Mouse (Mus musculus): ENCODE measurements around the gene Fga. TPM values are rescaled to one million over a fixed set of nuclear protein-coding genes. Genes with fewer than 3 reads are reported as not detected.
A peak's percentile ranks its signal among the peaks of the same experiment; 100 is the strongest.

Fga gene
- total RNA-seq, 2 experiments from 2014 or later = not detected

- no peak for DNase-seq (ENCODE audit: low spot score in 2 of 2)
- TF ChIP-seq CTCF (conservative IDR thresholded peaks at IDR 0.05) = no peak
- no peak overlapping the region for H3K4me3 ChIP-seq
- H3K27ac ChIP-seq = no peak overlapping the region
Observed at GRCm38 (mm10) chr3:83039666-83040065, 13.8 kb downstream of the Fga start.

GRCm38 (mm10) chr3:83042451-83042850 lies 16.6 kb downstream of the Fga start:
- no peak for DNase-seq (ENCODE audit: low spot score in 2 of 2)
- Histone ChIP-seq H3K27ac (no peak overlapping the region), H3K4me3 (no peak overlapping the region)
- TF ChIP-seq CTCF (conservative IDR thresholded peaks at IDR 0.05) = no peak

GRCm38 (mm10) chr3:83046649-83047048 lies 20.8 kb downstream of the Fga start:
- Histone ChIP-seq H3K4me3 (no peak overlapping the region), H3K27ac (no peak overlapping the region)
- DNase-seq (ENCODE audit: low spot score in 2 of 2) = no peak
- no peak for TF ChIP-seq CTCF (conservative IDR thresholded peaks at IDR 0.05)

DNA sequence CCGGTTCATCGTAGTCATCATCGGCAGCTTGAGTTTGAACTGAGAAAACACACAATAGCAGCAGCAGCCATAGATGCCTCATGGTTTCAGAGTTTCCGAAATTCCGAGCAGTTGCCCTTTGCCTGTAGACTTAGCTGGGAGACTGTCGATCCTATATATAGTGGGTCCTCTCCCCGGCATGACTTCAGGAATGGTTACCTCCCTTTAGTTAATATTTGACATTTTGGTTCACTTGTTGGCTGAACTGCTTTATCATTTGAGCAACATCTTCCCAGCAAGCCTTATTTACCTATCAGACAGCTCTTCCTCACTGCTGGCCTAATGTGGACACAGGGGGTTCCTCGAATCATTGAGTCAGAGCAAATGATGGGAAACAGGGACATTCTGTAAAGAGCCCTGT lies 23.8 kb downstream of the Fga start, which contains the start of gene Fgb:
Fgb (minus strand) TSS at position 184 of the 400 bp plus-strand sequence.
- H3K27ac ChIP-seq = no peak within 1 kb of the TSS
- TF ChIP-seq CTCF (conservative IDR thresholded peaks at IDR 0.05) = no peak
- no peak for DNase-seq (ENCODE audit: low spot score in 2 of 2)
- no peak within 1 kb of the TSS for H3K4me3 ChIP-seq

DNA sequence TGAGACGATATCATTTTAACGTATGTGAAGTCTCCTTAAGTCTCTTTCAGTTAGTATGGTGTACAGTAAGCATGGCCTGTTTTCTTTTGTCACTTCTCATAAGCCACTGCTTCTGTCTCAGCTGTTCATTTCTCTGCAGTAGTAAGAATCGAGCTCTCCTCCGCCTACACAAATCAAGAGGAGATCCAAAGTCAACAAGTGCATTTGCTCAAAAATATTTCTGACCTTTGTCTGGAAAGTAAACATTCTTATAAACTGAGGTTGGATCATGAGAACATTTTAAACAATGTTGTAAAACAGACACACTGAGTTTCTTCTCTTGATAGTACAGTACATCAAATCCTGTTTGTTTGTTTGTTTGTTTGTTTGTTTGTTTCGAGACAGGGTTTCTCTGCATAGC lies 24.8 kb downstream of the Fga start:
- H3K27ac ChIP-seq = no peak overlapping the region

GRCm38 (mm10) chr3:83052102-83052501 lies 26.2 kb downstream of the Fga start:
- Histone ChIP-seq H3K4me3 (no peak overlapping the region), H3K27ac (no peak overlapping the region)
- DNase-seq (ENCODE audit: low spot score in 2 of 2) = no peak
- no peak for TF ChIP-seq CTCF (conservative IDR thresholded peaks at IDR 0.05)

More for the DNA sequence above, 24.8 kb downstream of the Fga start:
- no peak for DNase-seq (ENCODE audit: low spot score in 2 of 2)
- TF ChIP-seq CTCF (conservative IDR thresholded peaks at IDR 0.05) = no peak
- no peak overlapping the region for H3K4me3 ChIP-seq

DNA sequence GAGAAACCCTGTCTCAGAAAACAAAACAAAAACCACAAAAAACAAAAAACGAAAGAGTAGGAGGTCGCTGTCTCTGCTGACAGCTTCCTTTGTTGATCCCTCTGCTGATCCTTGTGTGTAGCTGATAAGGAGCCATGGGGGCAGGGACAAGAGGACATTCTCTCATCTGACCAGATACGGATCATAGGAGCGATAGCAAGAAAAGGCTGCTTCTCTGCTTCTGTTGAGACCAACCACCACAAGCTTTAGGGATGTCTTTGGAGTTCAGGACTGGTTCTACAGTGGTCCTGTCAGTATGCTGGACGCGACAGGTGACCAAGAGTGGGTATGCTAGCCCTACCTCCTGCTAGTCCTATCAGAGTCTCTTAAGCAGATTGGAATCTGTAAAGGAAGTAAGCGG lies 27.2 kb downstream of the Fga start:
- no peak overlapping the region for H3K27ac ChIP-seq
- no peak for TF ChIP-seq CTCF (conservative IDR thresholded peaks at IDR 0.05)
- no peak overlapping the region for H3K4me3 ChIP-seq
- DNase-seq (ENCODE audit: low spot score in 2 of 2) = no peak

DNA sequence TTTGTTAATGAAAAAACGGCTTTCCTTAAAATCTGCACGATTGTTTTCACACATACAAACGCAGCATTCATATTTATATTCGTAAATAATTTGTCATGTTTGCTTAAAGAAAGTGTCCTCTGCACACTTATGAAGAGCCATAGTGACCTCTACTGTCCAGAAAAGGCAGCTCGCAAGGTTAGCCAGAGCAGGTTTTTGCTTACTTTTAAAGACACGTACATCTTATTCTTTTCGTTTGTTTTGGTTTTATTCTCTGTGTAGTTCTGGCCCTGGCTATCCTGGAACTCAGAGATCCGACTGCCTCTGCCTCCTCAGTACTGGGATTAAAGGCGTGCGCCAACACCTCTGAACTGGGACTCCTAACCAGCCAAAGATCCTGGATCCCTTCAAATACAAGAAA lies 27.9 kb downstream of the Fga start:
- DNase-seq (ENCODE audit: low spot score in 2 of 2) = peak in 1 of 2 experiments; percentile 50

DNA sequence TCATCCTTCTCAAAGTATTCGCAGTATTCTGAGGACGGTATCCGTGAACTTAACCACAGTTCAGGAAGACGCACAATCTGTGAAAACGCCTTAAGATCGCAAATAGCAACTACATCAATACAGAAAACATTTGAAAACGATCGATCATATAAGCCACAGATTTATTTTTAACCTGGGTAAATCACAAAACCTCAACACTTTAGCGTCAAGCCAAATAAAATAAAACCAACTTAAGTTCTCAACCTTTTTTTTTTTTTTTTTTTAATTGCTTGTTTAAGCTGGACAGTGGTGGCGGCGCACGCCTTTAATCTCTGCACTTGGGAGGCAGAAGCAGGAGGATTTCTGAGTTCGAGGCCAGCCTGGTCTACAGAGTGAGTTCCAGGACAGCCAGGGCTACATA lies 28.9 kb downstream of the Fga start:
- Histone ChIP-seq H3K4me3 (peak overlapping the region; percentile 56), H3K27ac (peak overlapping the region; percentile 70)
- TF ChIP-seq CTCF (conservative IDR thresholded peaks at IDR 0.05) = no peak
- no peak for DNase-seq (ENCODE audit: low spot score in 2 of 2)

More for the DNA sequence above, 27.9 kb downstream of the Fga start:
- no peak overlapping the region for H3K4me3 ChIP-seq
- TF ChIP-seq CTCF (conservative IDR thresholded peaks at IDR 0.05) = peak; percentile 89
- H3K27ac ChIP-seq = no peak overlapping the region

DNA sequence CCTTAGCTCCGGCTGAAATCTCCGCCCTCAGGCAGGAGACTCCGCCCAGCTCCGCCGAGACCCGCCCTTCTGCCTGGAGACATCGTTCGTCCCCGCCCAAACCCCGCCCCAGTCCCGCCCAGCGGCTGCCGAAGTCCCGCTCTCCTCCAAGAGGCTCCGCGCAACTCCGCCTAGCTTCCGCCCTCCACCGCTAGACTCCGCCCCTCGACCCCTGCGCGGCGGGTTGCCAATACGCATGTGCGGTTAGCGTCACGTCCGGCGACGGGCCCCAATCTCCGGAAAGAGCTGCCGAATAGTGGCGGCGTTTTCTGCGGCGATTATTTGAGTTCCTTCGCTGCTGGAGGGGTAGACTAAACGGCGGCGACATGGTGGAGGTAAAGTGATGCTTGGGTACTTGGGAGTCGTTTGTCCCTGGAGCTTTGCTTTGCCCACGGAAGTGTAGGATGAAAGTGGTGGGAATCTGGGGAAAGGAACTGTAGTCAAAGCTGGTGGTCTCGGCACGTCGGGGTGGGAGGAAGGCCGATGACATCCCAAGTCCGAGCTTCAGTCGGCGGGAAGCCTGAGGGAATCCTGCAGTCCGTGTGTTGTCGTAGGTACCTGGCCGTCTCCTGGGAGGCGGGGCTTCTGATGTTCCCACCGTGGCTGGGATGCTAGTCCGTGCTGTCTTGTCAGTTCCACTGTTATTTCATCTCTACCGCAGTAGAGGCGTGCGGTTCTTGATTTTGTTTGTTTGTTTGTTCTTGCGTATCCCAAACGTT lies 29.6 kb downstream of the Fga start, which contains the start of gene Plrg1:
Plrg1 (plus strand) TSS at position 242 of the 758 bp plus-strand sequence.
- peak; percentile 27 for TF ChIP-seq CTCF (conservative IDR thresholded peaks at IDR 0.05)
- Histone ChIP-seq H3K4me3 (peak within 1 kb of the TSS; percentile 92), H3K27ac (peak within 1 kb of the TSS; percentile 85)
- DNase-seq (ENCODE audit: low spot score in 2 of 2) = peak; percentile 98 to 99

DNA sequence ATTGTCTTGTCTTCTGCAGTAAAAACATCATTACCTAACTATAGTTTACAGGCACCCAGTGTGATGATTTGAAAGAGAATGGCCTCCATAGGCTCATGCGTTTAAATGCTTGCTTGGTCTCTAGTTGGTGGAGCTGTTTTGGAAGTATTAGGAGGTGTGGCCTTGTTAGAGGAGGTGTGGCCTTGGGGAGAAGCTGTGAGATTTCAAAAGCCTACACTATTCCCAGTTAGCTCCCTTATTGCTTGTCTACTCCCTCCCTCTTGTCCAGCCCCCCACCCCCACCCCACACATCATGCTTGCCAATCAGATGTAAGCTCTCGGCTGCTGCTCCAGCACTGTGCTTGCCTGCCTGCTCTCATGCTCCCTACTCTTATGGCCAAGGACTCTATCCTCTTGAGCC lies 31.2 kb downstream of the Fga start:
- Histone ChIP-seq H3K27ac (no peak overlapping the region), H3K4me3 (no peak overlapping the region)
- no peak for TF ChIP-seq CTCF (conservative IDR thresholded peaks at IDR 0.05)
- no peak for DNase-seq (ENCODE audit: low spot score in 2 of 2)

DNA sequence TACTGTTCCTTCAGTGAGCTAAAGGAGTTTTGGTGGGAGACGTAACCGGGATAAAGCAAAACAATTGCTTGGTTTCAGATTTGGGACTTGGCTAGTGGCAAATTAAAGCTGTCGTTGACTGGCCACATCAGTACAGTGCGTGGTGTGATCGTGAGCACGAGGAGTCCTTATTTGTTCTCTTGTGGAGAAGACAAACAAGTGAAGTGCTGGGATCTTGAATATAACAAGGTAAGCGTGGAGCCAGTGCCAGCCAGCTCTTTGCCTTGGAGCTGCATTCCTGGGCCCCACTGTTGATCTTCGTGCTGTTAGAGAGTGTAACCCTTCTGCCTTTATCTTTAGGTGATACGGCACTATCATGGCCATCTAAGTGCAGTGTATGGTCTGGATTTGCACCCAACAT lies 42.0 kb downstream of the Fga start:
- no peak overlapping the region for H3K4me3 ChIP-seq

GRCm38 (mm10) chr3:83068869-83069268 lies 43.0 kb downstream of the Fga start:
- DNase-seq (ENCODE audit: low spot score in 2 of 2) = no peak
- H3K4me3 ChIP-seq = no peak overlapping the region
- TF ChIP-seq CTCF (conservative IDR thresholded peaks at IDR 0.05) = no peak
- no peak overlapping the region for H3K27ac ChIP-seq

More for the DNA sequence above, 42.0 kb downstream of the Fga start:
- no peak for DNase-seq (ENCODE audit: low spot score in 2 of 2)
- H3K27ac ChIP-seq = no peak overlapping the region
- no peak for TF ChIP-seq CTCF (conservative IDR thresholded peaks at IDR 0.05)

DNA sequence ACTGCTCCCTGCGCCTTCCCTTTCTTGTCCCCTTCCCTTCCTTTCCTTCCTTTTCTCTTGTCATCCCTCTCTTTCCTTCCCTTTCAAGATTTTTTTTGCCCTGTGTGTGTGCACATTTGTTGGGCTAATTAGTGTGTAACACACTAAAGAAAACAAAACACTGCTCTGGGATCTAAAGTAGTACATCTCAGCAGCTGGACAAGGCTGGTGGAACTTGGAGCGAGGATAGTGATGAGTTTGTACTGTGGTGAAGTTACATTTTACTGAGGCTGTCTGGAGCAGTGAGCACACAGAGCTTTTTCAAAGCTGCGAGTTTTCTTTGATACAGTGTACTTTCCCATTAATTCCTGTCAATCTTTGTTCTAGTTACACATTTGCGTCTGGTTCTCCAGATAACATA lies 44.4 kb downstream of the Fga start:
- DNase-seq (ENCODE audit: low spot score in 2 of 2) = no peak
- no peak overlapping the region for H3K27ac ChIP-seq
- H3K4me3 ChIP-seq = no peak overlapping the region
- TF ChIP-seq CTCF (conservative IDR thresholded peaks at IDR 0.05) = no peak

Measured in layer of hippocampus, adult 2 months (tissue).